Mouse (Mus musculus) left cerebral cortex, adult 2 months (tissue): Measurements from ENCODE around the gene Anpep. TPM values are rescaled to one million over a fixed set of nuclear protein-coding genes. Genes with fewer than 3 reads are reported as not detected.

Source experiments
- DNase-seq, 2 experiments: peaks; one replicate each; pipeline ENCODE4 v3.0.0; 2021 to 2022; ENCODE audit warnings: low spot score in 2 of 2, mixed read lengths in 1 of 2; ENCODE audit errors: extremely low spot score in 1 of 2
- H3K27ac ChIP-seq: fragments of 200-600 bp; 2 replicates; pipeline ENCODE4 v1.8.1; 2022
- H3K4me3 ChIP-seq: fragments of 200-600 bp; 2 replicates; pipeline ENCODE4 v1.8.1; 2022
- CTCF ChIP-seq: fragments of 200-600 bp; IDR thresholded peaks from 2 replicates; pipeline ENCODE4 v1.8.1; 2022; ENCODE audit warnings: antibody characterized with exemption, mild to moderate bottlenecking, moderate library complexity
- intact Hi-C: fragments of 180-260 bp; cut with DNase I; formaldehyde crosslinking; loops from one replicate; pipeline ENCODE4 v1.15.1; 2025
- total RNA-seq, 2 experiments: library from RNA; stranded (reverse); gene quantifications; 2 replicates each; pipeline ENCODE4 v1.2.3; 2021

Gene Anpep
- total RNA-seq, 2 experiments from 2014 or later: 2.9 to 7.0 TPM

- H3K4me3 ChIP-seq: no peak overlapping the region
- TF ChIP-seq CTCF: no peak
- DNase-seq: no peak
- intact Hi-C loops: no loop called here
- no peak overlapping the region for H3K27ac ChIP-seq
Observed at GRCm38 (mm10) chr7:79831145-79831544, 29.7 kb downstream of the Anpep start.

- no peak overlapping the region for H3K27ac ChIP-seq
- no peak overlapping the region for H3K4me3 ChIP-seq
- intact Hi-C loops: no loop called here
- DNase-seq: no peak
- no peak for TF ChIP-seq CTCF
Observed at GRCm38 (mm10) chr7:79828341-79828740, 32.5 kb downstream of the Anpep start.

GRCm38 (mm10) chr7:79822092-79822695 lies 38.7 kb downstream of the Anpep start:
- no peak overlapping the region for H3K27ac ChIP-seq
- intact Hi-C loops: no loop called here
- TF ChIP-seq CTCF: no peak
- H3K4me3 ChIP-seq: no peak overlapping the region
- DNase-seq: no peak

- Histone ChIP-seq H3K4me3 (no peak overlapping the region), H3K27ac (no peak overlapping the region)
- intact Hi-C loops: no loop called here
- TF ChIP-seq CTCF: no peak
- DNase-seq: no peak
Observed at GRCm38 (mm10) chr7:79819996-79820395, 40.9 kb downstream of the Anpep start.

- Histone ChIP-seq H3K4me3 (no peak overlapping the region), H3K27ac (no peak overlapping the region)
- no peak for DNase-seq
- no peak for TF ChIP-seq CTCF
- intact Hi-C loops: no loop called here
Observed at GRCm38 (mm10) chr7:79819515-79819914, 41.3 kb downstream of the Anpep start.

GRCm38 (mm10) chr7:79818321-79818720 lies 42.5 kb downstream of the Anpep start:
- intact Hi-C loops: no loop called here
- DNase-seq: no peak
- H3K4me3 ChIP-seq: no peak overlapping the region
- no peak for TF ChIP-seq CTCF
- no peak overlapping the region for H3K27ac ChIP-seq

GRCm38 (mm10) chr7:79813409-79813808 lies 47.5 kb downstream of the Anpep start:
- TF ChIP-seq CTCF: no peak
- Histone ChIP-seq H3K4me3 (no peak overlapping the region), H3K27ac (no peak overlapping the region)
- intact Hi-C loops: no loop called here
- no peak for DNase-seq

- Histone ChIP-seq H3K4me3 (peak within 1 kb of the TSS; percentile 48), H3K27ac (no peak within 1 kb of the TSS)
- TF ChIP-seq CTCF: no peak; the same call in none of the 2 replicates
- intact Hi-C loops: no loop called here
- peak; percentile 73 to 79 for DNase-seq
Observed at GRCm38 (mm10) chr7:79810611-79811506, 50.0 kb downstream of the Anpep start, which contains the start of gene Mesp2. Gene Mesp2, plus strand, starts transcription at chr7:79810727.

- no peak for DNase-seq
- H3K4me3 ChIP-seq: no peak overlapping the region
- TF ChIP-seq CTCF: no peak
- intact Hi-C loops: no loop called here
- no peak overlapping the region for H3K27ac ChIP-seq
Observed at GRCm38 (mm10) chr7:79808561-79808960, 52.3 kb downstream of the Anpep start.

GRCm38 (mm10) chr7:79803887-79804286 lies 57.0 kb downstream of the Anpep start:
- no peak for TF ChIP-seq CTCF
- no peak for DNase-seq
- intact Hi-C loops: no loop called here
- H3K27ac ChIP-seq: no peak overlapping the region
- no peak overlapping the region for H3K4me3 ChIP-seq

- intact Hi-C loops: no loop called here
- DNase-seq: no peak
- H3K27ac ChIP-seq: no peak overlapping the region
- H3K4me3 ChIP-seq: no peak overlapping the region
- no peak for TF ChIP-seq CTCF
Observed at GRCm38 (mm10) chr7:79802037-79802436, 58.8 kb downstream of the Anpep start.

- intact Hi-C loops: no loop called here
- no peak for DNase-seq
- no peak overlapping the region for H3K4me3 ChIP-seq
- no peak for TF ChIP-seq CTCF
- H3K27ac ChIP-seq: no peak overlapping the region
Observed at GRCm38 (mm10) chr7:79801391-79801790, 59.5 kb downstream of the Anpep start.
